Mouse (Mus musculus) heart, embryonic 10.5 days (tissue): ENCODE measurements at regions not wholly inside any gene's neighbourhood (a gene's known extent, or its start where the extent isn't known, plus 50 kb on each side); places are given as distances from the start of the nearest gene placed in this dataset.

ENCODE experiments used
- DNase-seq: peaks from one replicate; pipeline ENCODE4 v3.0.0-alpha.2; 2017; ENCODE audit warnings: low spot score
- H3K27ac ChIP-seq: fragments of 300-500 bp; sonication (generic); 2 replicates; pipeline ENCODE4 v1.5.1; 2016; ENCODE audit warnings: mild to moderate bottlenecking
- H3K27me3 ChIP-seq: fragments of 300-500 bp; sonication (generic); 2 replicates; pipeline ENCODE4 v1.6.1; 2016; ENCODE audit warnings: mild to moderate bottlenecking; ENCODE audit not compliant: poor library complexity, insufficient read depth, severe bottlenecking
- H3K36me3 ChIP-seq: fragments of 300-500 bp; sonication (generic); 2 replicates; pipeline ENCODE4 v1.6.1; 2016; ENCODE audit warnings: mild to moderate bottlenecking, moderate library complexity
- H3K4me1 ChIP-seq: fragments of 300-500 bp; sonication (generic); 2 replicates; pipeline ENCODE4 v1.6.1; 2016; ENCODE audit warnings: mild to moderate bottlenecking
- H3K4me3 ChIP-seq: fragments of 300-500 bp; sonication (generic); 2 replicates; pipeline ENCODE4 v1.5.1; 2016; ENCODE audit warnings: mild to moderate bottlenecking, moderate library complexity
- H3K9me3 ChIP-seq: fragments of 300-500 bp; sonication (generic); 2 replicates; pipeline ENCODE4 v1.6.1; 2016; ENCODE audit warnings: mild to moderate bottlenecking, moderate library complexity
- WGBS: fragments of 180-500 bp; shearing (Covaris S2); methylation state at CpG from one replicate; pipeline ENCODE4 v1.1.7; 2016; 5-methylcytosine and 5-hydroxymethylcytosine counted together

GRCm38 (mm10) chr5:118316310-118317017 lies 71.4 kb downstream of the 2410131K14Rik start:
- H3K4me3 ChIP-seq: no peak overlapping the region
- DNase-seq: peak; percentile 78
- H3K27ac ChIP-seq: peak overlapping the region; percentile 62; the same call in 1 of the 2 replicates
- H3K4me1 ChIP-seq: peaks cover 19% of the 10 kb centered on the region
- WGBS: 35% methylated on average over 10 of the region's 10 CpGs
- no peaks in the 10 kb centered on the region for H3K36me3 ChIP-seq
- H3K9me3 ChIP-seq: no peaks in the 10 kb centered on the region
- peaks cover 38% of the 10 kb centered on the region for H3K27me3 ChIP-seq

GRCm38 (mm10) chr5:118318073-118318472 lies 73.0 kb downstream of the 2410131K14Rik start:
- Histone ChIP-seq H3K9me3 (no peaks in the 10 kb centered on the region), H3K36me3 (no peaks in the 10 kb centered on the region), H3K4me3 (no peak overlapping the region), H3K27ac (no peak overlapping the region), H3K4me1 (peaks cover 25% of the 10 kb centered on the region), H3K27me3 (peaks cover 38% of the 10 kb centered on the region)
- no peak for DNase-seq
- 60% methylated on average over 5 of the region's 5 CpGs for WGBS

- WGBS: 6% methylated on average over 14 of the region's 15 CpGs
- no peaks in the 10 kb centered on the region for H3K36me3 ChIP-seq
- DNase-seq: no peak
- H3K4me3 ChIP-seq: 0 out of 2 replicates have a peak overlapping the region, but pooled peaks have one; percentile 25
- peaks cover 25% of the 10 kb centered on the region for H3K4me1 ChIP-seq
- H3K27ac ChIP-seq: 0 out of 2 replicates have a peak overlapping the region, but pooled peaks have one; percentile 31
- no peaks in the 10 kb centered on the region for H3K9me3 ChIP-seq
- peaks cover 38% of the 10 kb centered on the region for H3K27me3 ChIP-seq
Measured at GRCm38 (mm10) chr5:118318883-118319282, 73.9 kb downstream of the 2410131K14Rik start.

GRCm38 (mm10) chr5:118321719-118322455 lies 76.9 kb downstream of the 2410131K14Rik start:
- Histone ChIP-seq H3K4me1 (peaks cover 21% of the 10 kb centered on the region), H3K36me3 (no peaks in the 10 kb centered on the region), H3K27me3 (peaks cover 42% of the 10 kb centered on the region), H3K27ac (peak overlapping the region; percentile 69), H3K4me3 (no peak overlapping the region), H3K9me3 (0 out of 2 replicates have a peak, but pooled peaks cover 3% of the 10 kb centered on the region)
- 40% methylated on average over 18 of the region's 18 CpGs for WGBS
- peak; percentile 90 for DNase-seq

- WGBS: 86% methylated on average over 2 of the region's 2 CpGs
- H3K36me3 ChIP-seq: no peaks in the 10 kb centered on the region
- peaks cover 23% of the 10 kb centered on the region for H3K4me1 ChIP-seq
- H3K4me3 ChIP-seq: no peak overlapping the region
- H3K27me3 ChIP-seq: peaks cover 39% of the 10 kb centered on the region
- no peak overlapping the region for H3K27ac ChIP-seq
- 0 out of 2 replicates have a peak, but pooled peaks cover 3% of the 10 kb centered on the region for H3K9me3 ChIP-seq
- no peak for DNase-seq
Measured at GRCm38 (mm10) chr5:118323151-118323550, 78.1 kb downstream of the 2410131K14Rik start.

GRCm38 (mm10) chr5:118326837-118327541 lies 82.0 kb downstream of the 2410131K14Rik start:
- under 1% methylated on average over 18 of the region's 18 CpGs for WGBS
- peak; percentile 80 for DNase-seq

GRCm38 (mm10) chr5:118327961-118328712 lies 83.1 kb downstream of the 2410131K14Rik start:
- no peak for DNase-seq
- Histone ChIP-seq H3K36me3 (no peaks in the 10 kb centered on the region), H3K4me1 (peaks cover 20% of the 10 kb centered on the region), H3K27ac (peak overlapping the region; percentile 16; the same call in 1 of the 2 replicates), H3K4me3 (peak overlapping the region; percentile 51), H3K9me3 (0 out of 2 replicates have a peak, but pooled peaks cover 3% of the 10 kb centered on the region), H3K27me3 (peaks cover 43% of the 10 kb centered on the region)
- WGBS: 7% methylated on average over 28 of the region's 28 CpGs

More at GRCm38 (mm10) chr5:118326837-118327541, 82.0 kb downstream of the 2410131K14Rik start:
- H3K4me3 ChIP-seq: peak overlapping the region; percentile 55
- 0 out of 2 replicates have a peak, but pooled peaks cover 3% of the 10 kb centered on the region for H3K9me3 ChIP-seq
- H3K4me1 ChIP-seq: peaks cover 17% of the 10 kb centered on the region
- peaks cover 43% of the 10 kb centered on the region for H3K27me3 ChIP-seq
- peak overlapping the region; percentile 60 for H3K27ac ChIP-seq
- no peaks in the 10 kb centered on the region for H3K36me3 ChIP-seq

- peaks cover 20% of the 10 kb centered on the region for H3K4me1 ChIP-seq
- H3K27me3 ChIP-seq: peaks cover 43% of the 10 kb centered on the region
- 0 out of 2 replicates have a peak, but pooled peaks cover 3% of the 10 kb centered on the region for H3K9me3 ChIP-seq
- H3K4me3 ChIP-seq: no peak overlapping the region
- 78% methylated on average over 5 of the region's 5 CpGs for WGBS
- no peak for DNase-seq
- H3K36me3 ChIP-seq: no peaks in the 10 kb centered on the region
- H3K27ac ChIP-seq: no peak overlapping the region
Measured at GRCm38 (mm10) chr5:118329143-118329542, 84.1 kb downstream of the 2410131K14Rik start.

- H3K27me3 ChIP-seq: peaks cover 43% of the 10 kb centered on the region
- H3K36me3 ChIP-seq: no peaks in the 10 kb centered on the region
- peaks cover 20% of the 10 kb centered on the region for H3K4me1 ChIP-seq
- no peaks in the 10 kb centered on the region for H3K9me3 ChIP-seq
- peak overlapping the region; percentile 63 for H3K4me3 ChIP-seq
- WGBS: 22% methylated on average over 14 of the region's 14 CpGs
- DNase-seq: no peak
- H3K27ac ChIP-seq: peak overlapping the region; percentile 85; the same call in 1 of the 2 replicates
Measured at GRCm38 (mm10) chr5:118331286-118331607, 86.2 kb downstream of the 2410131K14Rik start.

- H3K4me3 ChIP-seq: peak overlapping the region; percentile 63
- peak; percentile 90 for DNase-seq
- WGBS: under 1% methylated on average over 32 of the region's 32 CpGs
- peak overlapping the region; percentile 85 for H3K27ac ChIP-seq
- H3K9me3 ChIP-seq: no peaks in the 10 kb centered on the region
- H3K27me3 ChIP-seq: peaks cover 38% of the 10 kb centered on the region
- H3K36me3 ChIP-seq: no peaks in the 10 kb centered on the region
- peaks cover 17% of the 10 kb centered on the region for H3K4me1 ChIP-seq
Measured at GRCm38 (mm10) chr5:118331608-118332394, 86.8 kb downstream of the 2410131K14Rik start.

- H3K27me3 ChIP-seq: peaks cover 21% of the 10 kb centered on the region
- H3K4me1 ChIP-seq: peaks cover 11% of the 10 kb centered on the region
- no peak overlapping the region for H3K27ac ChIP-seq
- 83% methylated on average over 2 of the region's 2 CpGs for WGBS
- no peaks in the 10 kb centered on the region for H3K9me3 ChIP-seq
- H3K36me3 ChIP-seq: no peaks in the 10 kb centered on the region
- no peak overlapping the region for H3K4me3 ChIP-seq
- DNase-seq: no peak
Measured at GRCm38 (mm10) chr5:118334054-118334453, 89.0 kb downstream of the 2410131K14Rik start.
